Mouse (Mus musculus): ENCODE measurements around the gene Sumf1. TPM values are rescaled to one million over a fixed set of nuclear protein-coding genes. Genes with fewer than 3 reads are reported as not detected.
A peak's percentile ranks its signal among the peaks of the same experiment; 100 is the strongest.

Gene Sumf1
- polyA plus RNA-seq, 1 experiment from 2014 or later: 23.1 TPM

GRCm38 (mm10) chr6:108101936-108102830 lies 83.2 kb downstream of the Sumf1 start:
- H3K9me3 ChIP-seq: no peaks in the 10 kb centered on the region
- no peaks in the 10 kb centered on the region for H3K36me3 ChIP-seq
- no peaks in the 10 kb centered on the region for H3K4me1 ChIP-seq
- no peak overlapping the region for H3K4me3 ChIP-seq (replicated peaks)
- H3K27me3 ChIP-seq (replicated peaks): no peaks in the 10 kb centered on the region
- H3K27ac ChIP-seq: no peak overlapping the region
- 75% methylated on average over 10 of the region's 10 CpGs for WGBS
- ATAC-seq (ENCODE audit: insufficient read depth, low FRiP score, low read depth): no peak
- no peak overlapping the region for H3K9ac ChIP-seq
- no peak overlapping the region for H3K4me2 ChIP-seq

- Histone ChIP-seq H3K4me1 (no peaks in the 10 kb centered on the region), H3K4me3 (replicated peaks) (no peak overlapping the region), H3K36me3 (no peaks in the 10 kb centered on the region), H3K4me2 (no peak overlapping the region), H3K9ac (no peak overlapping the region), H3K27me3 (replicated peaks) (no peaks in the 10 kb centered on the region), H3K9me3 (no peaks in the 10 kb centered on the region), H3K27ac (no peak overlapping the region)
- 78% methylated on average over 3 of the region's 3 CpGs for WGBS
- ATAC-seq (ENCODE audit: insufficient read depth, low FRiP score, low read depth): no peak
Measured at GRCm38 (mm10) chr6:108098846-108099217, 86.5 kb downstream of the Sumf1 start.

- 20% methylated on average over 9 of the region's 9 CpGs for WGBS
- no peak overlapping the region for H3K4me2 ChIP-seq
- peak; percentile 58; the same call in 1 of the 2 replicates for ATAC-seq (ENCODE audit: insufficient read depth, low FRiP score, low read depth)
Measured at GRCm38 (mm10) chr6:108098171-108098845, 87.1 kb downstream of the Sumf1 start.

DNA sequence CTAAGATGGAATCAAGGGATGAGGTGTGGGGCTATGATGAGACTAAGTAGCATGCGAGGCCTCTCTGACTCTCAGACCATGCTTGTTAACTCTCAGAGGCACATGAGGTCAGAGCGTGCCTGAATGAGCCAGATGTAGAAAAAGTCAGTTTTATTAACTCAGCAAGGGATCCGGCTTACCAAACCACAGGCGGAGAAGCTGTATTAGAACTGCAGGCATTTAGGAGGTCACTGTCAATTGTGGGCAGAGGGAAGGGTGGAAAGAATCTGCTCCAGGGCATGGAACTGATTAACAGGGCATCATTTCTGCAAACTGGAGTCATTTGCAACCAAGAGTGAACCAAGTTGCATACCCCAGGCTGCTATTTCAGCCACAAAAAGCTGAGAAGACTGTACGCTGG lies 89.9 kb downstream of the Sumf1 start:
- Histone ChIP-seq H3K4me2 (no peak overlapping the region), H3K27ac (no peak overlapping the region), H3K36me3 (no peaks in the 10 kb centered on the region), H3K4me1 (no peaks in the 10 kb centered on the region), H3K27me3 (replicated peaks) (no peaks in the 10 kb centered on the region), H3K9me3 (no peaks in the 10 kb centered on the region), H3K9ac (no peak overlapping the region), H3K4me3 (replicated peaks) (no peak overlapping the region)
- 85% methylated on average over 5 of the region's 5 CpGs for WGBS
- ATAC-seq (ENCODE audit: insufficient read depth, low FRiP score, low read depth): no peak

More at GRCm38 (mm10) chr6:108098171-108098845, 87.1 kb downstream of the Sumf1 start:
- Histone ChIP-seq H3K36me3 (no peaks in the 10 kb centered on the region), H3K9ac (no peak overlapping the region), H3K9me3 (no peaks in the 10 kb centered on the region), H3K27me3 (replicated peaks) (no peaks in the 10 kb centered on the region), H3K4me3 (replicated peaks) (no peak overlapping the region), H3K4me1 (no peaks in the 10 kb centered on the region), H3K27ac (no peak overlapping the region)

DNA sequence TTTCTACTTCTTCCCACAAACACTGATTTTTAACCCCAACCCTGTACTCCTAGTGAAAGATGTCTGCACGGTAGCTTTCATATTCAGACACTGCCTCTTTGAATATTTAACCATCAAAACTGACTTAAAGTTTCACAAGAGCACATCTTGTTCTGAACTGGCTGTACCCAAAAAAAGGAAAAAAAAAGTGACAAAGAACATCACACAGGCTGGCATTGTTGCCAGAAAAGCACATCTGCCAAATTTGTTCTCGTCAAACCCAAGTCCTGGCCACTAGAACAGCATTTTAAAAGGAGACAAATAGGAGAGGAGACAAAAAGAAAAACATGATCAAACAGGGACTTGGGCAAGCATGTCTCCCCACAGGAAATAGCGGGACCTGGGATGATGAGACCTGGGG lies 91.9 kb downstream of the Sumf1 start:
- ATAC-seq (ENCODE audit: insufficient read depth, low FRiP score, low read depth): no peak
- H3K9ac ChIP-seq: no peak overlapping the region
- H3K4me2 ChIP-seq: no peak overlapping the region
- WGBS: 76% methylated on average over 3 of the region's 3 CpGs
- H3K4me3 ChIP-seq (replicated peaks): no peak overlapping the region
- H3K27me3 ChIP-seq (replicated peaks): no peaks in the 10 kb centered on the region
- no peaks in the 10 kb centered on the region for H3K36me3 ChIP-seq
- H3K9me3 ChIP-seq: no peaks in the 10 kb centered on the region
- no peaks in the 10 kb centered on the region for H3K4me1 ChIP-seq
- no peak overlapping the region for H3K27ac ChIP-seq

GRCm38 (mm10) chr6:108092646-108093045 lies 92.7 kb downstream of the Sumf1 start:
- 84% methylated on average over 3 of the region's 3 CpGs for WGBS
- H3K4me2 ChIP-seq: no peak overlapping the region

DNA sequence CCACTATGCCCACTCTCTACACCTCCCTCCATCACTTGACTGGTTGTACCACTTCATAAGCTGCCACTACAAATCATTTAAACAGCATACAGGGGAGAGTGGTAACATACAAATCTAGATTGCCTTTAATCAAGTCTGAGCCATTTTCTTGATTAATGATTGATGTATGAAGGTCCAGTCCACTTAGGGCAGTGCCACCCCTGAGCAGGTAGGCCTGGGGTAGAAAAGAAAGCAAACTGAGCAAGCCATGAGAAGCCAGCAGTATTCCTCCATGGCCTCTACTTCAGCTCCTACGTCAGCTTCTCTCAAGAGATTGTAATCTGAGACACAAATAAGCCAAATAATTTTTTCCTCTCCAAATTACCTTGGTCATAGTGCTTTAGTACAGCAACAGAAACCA lies 94.1 kb downstream of the Sumf1 start:
- H3K36me3 ChIP-seq: no peaks in the 10 kb centered on the region
- no peak for ATAC-seq (ENCODE audit: insufficient read depth, low FRiP score, low read depth)
- H3K9ac ChIP-seq: no peak overlapping the region
- H3K4me3 ChIP-seq (replicated peaks): no peak overlapping the region
- no peaks in the 10 kb centered on the region for H3K27me3 ChIP-seq (replicated peaks)
- no peaks in the 10 kb centered on the region for H3K9me3 ChIP-seq
- WGBS: 70% methylated on average over 1 of the region's 1 CpGs
- no peak overlapping the region for H3K4me2 ChIP-seq
- H3K4me1 ChIP-seq: no peaks in the 10 kb centered on the region
- H3K27ac ChIP-seq: no peak overlapping the region

More at GRCm38 (mm10) chr6:108092646-108093045, 92.7 kb downstream of the Sumf1 start:
- Histone ChIP-seq H3K27ac (no peak overlapping the region), H3K9me3 (no peaks in the 10 kb centered on the region), H3K27me3 (replicated peaks) (no peaks in the 10 kb centered on the region), H3K4me1 (no peaks in the 10 kb centered on the region), H3K36me3 (no peaks in the 10 kb centered on the region), H3K4me3 (replicated peaks) (no peak overlapping the region), H3K9ac (no peak overlapping the region)
- no peak for ATAC-seq (ENCODE audit: insufficient read depth, low FRiP score, low read depth)

DNA sequence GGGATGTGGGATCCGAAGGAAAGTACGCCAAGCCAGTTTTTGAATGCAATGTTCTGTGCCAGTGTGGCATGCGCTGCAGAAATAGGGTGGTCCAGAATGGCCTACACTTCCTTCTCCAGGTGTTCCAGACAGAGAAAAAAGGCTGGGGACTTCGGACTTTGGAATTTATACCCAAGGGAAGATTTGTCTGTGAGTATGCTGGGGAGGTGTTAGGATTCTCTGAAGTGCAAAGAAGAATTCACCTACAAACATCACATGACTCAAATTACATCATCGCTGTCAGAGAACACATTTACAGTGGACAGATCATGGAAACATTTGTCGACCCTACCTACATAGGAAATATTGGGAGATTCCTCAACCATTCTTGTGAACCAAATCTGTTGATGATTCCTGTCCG lies 109.5 kb downstream of the Sumf1 start:
- ATAC-seq (ENCODE audit: insufficient read depth, low FRiP score, low read depth): no peak
- Histone ChIP-seq H3K27ac (no peak overlapping the region), H3K4me1 (no peaks in the 10 kb centered on the region), H3K9me3 (no peaks in the 10 kb centered on the region), H3K4me2 (no peak overlapping the region), H3K9ac (no peak overlapping the region), H3K4me3 (replicated peaks) (no peak overlapping the region), H3K36me3 (0 out of 2 replicates have a peak, but pooled peaks cover 7% of the 10 kb centered on the region), H3K27me3 (replicated peaks) (no peaks in the 10 kb centered on the region)
- WGBS: 90% methylated on average over 7 of the region's 7 CpGs

GRCm38 (mm10) chr6:108074624-108075023 lies 110.8 kb downstream of the Sumf1 start:
- H3K27ac ChIP-seq: no peak overlapping the region
- H3K9ac ChIP-seq: no peak overlapping the region
- H3K9me3 ChIP-seq: no peaks in the 10 kb centered on the region
- 88% methylated on average over 10 of the region's 10 CpGs for WGBS
- no peaks in the 10 kb centered on the region for H3K27me3 ChIP-seq (replicated peaks)
- no peaks in the 10 kb centered on the region for H3K4me1 ChIP-seq
- no peak overlapping the region for H3K4me2 ChIP-seq
- ATAC-seq (ENCODE audit: insufficient read depth, low FRiP score, low read depth): no peak
- no peak overlapping the region for H3K4me3 ChIP-seq (replicated peaks)
- 0 out of 2 replicates have a peak, but pooled peaks cover 7% of the 10 kb centered on the region for H3K36me3 ChIP-seq

DNA sequence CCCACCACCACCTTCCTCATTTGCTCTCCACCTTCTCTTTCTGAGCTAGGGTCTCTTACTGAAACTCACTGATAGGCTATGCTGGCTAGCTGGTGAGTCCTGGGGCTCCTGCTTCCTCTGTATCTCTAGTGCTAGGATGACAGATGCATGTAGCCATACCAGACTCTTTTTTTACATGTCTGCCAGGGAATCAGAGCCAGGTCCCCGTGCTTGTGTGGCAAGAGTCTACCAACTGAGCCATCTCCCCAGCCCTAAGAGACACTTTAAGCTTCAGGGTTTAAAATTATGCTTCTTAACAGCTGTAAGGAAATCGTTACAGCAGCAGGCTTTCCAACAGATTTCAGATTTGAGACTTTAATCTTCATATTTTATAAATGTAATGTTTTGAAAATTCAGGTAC lies 111.5 kb downstream of the Sumf1 start:
- H3K36me3 ChIP-seq: 0 out of 2 replicates have a peak, but pooled peaks cover 7% of the 10 kb centered on the region
- H3K4me1 ChIP-seq: no peaks in the 10 kb centered on the region
- no peaks in the 10 kb centered on the region for H3K9me3 ChIP-seq
- H3K4me2 ChIP-seq: no peak overlapping the region
- no peak overlapping the region for H3K4me3 ChIP-seq (replicated peaks)
- no peaks in the 10 kb centered on the region for H3K27me3 ChIP-seq (replicated peaks)
- no peak overlapping the region for H3K9ac ChIP-seq
- H3K27ac ChIP-seq: no peak overlapping the region
- WGBS: 89% methylated on average over 2 of the region's 2 CpGs
- ATAC-seq (ENCODE audit: insufficient read depth, low FRiP score, low read depth): no peak

DNA sequence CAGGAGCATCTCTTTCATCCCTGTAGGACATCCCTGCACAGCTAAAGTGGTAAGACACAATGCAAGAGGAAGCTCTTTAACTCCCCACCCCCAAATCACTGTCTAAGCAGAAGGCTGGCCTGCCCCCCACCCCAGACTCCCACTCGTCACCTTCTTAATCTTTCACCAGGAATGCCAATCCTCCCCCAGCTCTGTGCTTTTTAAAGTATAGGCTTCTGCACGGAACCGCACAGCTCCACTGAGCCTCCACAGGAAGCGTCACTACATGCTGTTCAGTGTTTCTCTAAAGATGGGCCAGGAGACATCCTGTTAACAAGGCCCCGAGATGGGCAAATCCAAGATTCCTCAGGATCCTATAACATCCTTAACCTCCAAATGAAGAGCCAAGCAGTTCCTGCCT lies 112.3 kb downstream of the Sumf1 start:
- no peaks in the 10 kb centered on the region for H3K27me3 ChIP-seq (replicated peaks)
- no peaks in the 10 kb centered on the region for H3K9me3 ChIP-seq
- WGBS: 86% methylated on average over 5 of the region's 5 CpGs
- ATAC-seq (ENCODE audit: insufficient read depth, low FRiP score, low read depth): no peak
- 0 out of 2 replicates have a peak, but pooled peaks cover 7% of the 10 kb centered on the region for H3K36me3 ChIP-seq
- no peak overlapping the region for H3K4me3 ChIP-seq (replicated peaks)
- H3K4me2 ChIP-seq: no peak overlapping the region
- no peak overlapping the region for H3K9ac ChIP-seq
- no peaks in the 10 kb centered on the region for H3K4me1 ChIP-seq
- no peak overlapping the region for H3K27ac ChIP-seq

DNA sequence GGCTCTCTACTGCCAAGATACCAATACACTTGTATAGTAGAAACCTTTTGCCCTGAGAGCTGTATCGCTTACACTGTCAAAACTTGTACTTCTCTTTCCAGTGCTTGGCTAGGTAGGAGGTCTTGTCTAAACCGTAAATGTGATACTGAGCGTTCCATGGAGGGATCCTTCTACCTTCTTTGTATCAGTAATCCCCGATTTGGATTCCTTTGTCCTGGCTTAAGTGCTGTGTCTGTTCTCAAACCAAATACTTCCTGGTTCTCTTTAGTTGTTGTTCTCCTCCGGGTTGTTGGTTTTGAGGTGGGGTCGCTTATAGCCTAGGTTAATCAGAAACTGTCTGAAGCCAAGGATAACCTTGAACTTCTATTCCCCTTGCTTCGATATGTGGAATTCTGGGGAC lies 114.4 kb downstream of the Sumf1 start:
- no peak for ATAC-seq (ENCODE audit: insufficient read depth, low FRiP score, low read depth)
- Histone ChIP-seq H3K4me1 (no peaks in the 10 kb centered on the region), H3K36me3 (0 out of 2 replicates have a peak, but pooled peaks cover 7% of the 10 kb centered on the region), H3K9me3 (no peaks in the 10 kb centered on the region), H3K4me2 (no peak overlapping the region), H3K27ac (no peak overlapping the region), H3K4me3 (replicated peaks) (no peak overlapping the region), H3K27me3 (replicated peaks) (no peaks in the 10 kb centered on the region), H3K9ac (no peak overlapping the region)
- WGBS: 89% methylated on average over 7 of the region's 7 CpGs
